Mouse (Mus musculus) erythroblast, embryonic 14.5 days (primary cell): Measurements from ENCODE around the gene Gm10447.

Experiments
- GATA1 ChIP-seq: IDR thresholded peaks from 2 replicates; pipeline ENCODE4 v1.6.1; 2012; ENCODE audit warnings: low read length, inconsistent platforms, mixed read lengths
- TAL1 ChIP-seq: IDR thresholded peaks from 3 replicates; pipeline ENCODE4 v1.6.1; 2012; ENCODE audit warnings: low read length, inconsistent platforms, mixed read lengths

DNA sequence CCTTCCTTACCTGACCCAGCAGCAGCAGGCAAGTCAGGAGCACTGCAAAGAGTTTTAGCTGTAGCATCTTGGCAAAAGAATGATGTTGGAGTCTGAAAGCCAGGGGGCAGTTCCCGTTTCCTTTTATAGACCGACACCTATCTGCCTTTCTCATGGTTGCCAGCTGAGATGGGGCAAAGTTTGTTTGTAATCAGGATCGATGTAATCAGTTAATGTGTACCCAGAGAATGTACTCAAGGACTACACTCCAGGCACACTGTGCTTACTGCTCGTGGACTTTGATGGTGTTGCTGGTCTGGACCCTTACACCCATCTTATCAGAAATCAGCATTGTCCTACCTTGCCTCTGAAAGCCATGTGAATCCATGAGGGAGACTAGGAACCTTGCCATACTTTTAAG lies 33.9 kb downstream of the Gm10447 start, which contains the start of gene Leap2:
- TF ChIP-seq GATA1: no peak
- no peak for TF ChIP-seq TAL1
